Mouse (Mus musculus) hindbrain, embryonic 16.5 days (tissue): Measurements from ENCODE around the gene Gata1. TPM values are rescaled to one million over a fixed set of nuclear protein-coding genes. Genes with fewer than 3 reads are reported as not detected.
"Not testable (repeated sequence)": the region's sequence is repeated elsewhere in the genome, so short reads cannot be mapped to it uniquely, and the experiment has no call there.

Source experiments
- ATAC-seq: fragments of 200-750 bp; cut with Nextera tagmentation; 2 replicates; pipeline ENCODE4 v1.8.0; 2017; ENCODE audit warnings: moderate TSS enrichment, moderate library complexity
- H3K27ac ChIP-seq: fragments of 300-500 bp; sonication (generic); 2 replicates; pipeline ENCODE4 v1.5.1; 2014; ENCODE audit warnings: low read depth, mild to moderate bottlenecking, control low read depth, low read length, moderate library complexity
- H3K27me3 ChIP-seq: fragments of 300-500 bp; sonication (generic); replicated peaks from 2 replicates; pipeline ENCODE4 v1.6.1; 2014; ENCODE audit warnings: low read length; ENCODE audit not compliant: control insufficient read depth, insufficient read depth
- H3K36me3 ChIP-seq: fragments of 300-500 bp; sonication (generic); 2 replicates; pipeline ENCODE4 v1.6.1; 2014; ENCODE audit warnings: mild to moderate bottlenecking, low read length, moderate library complexity, mixed read lengths; ENCODE audit not compliant: control insufficient read depth, insufficient read depth
- H3K4me1 ChIP-seq: fragments of 300-500 bp; sonication (generic); 2 replicates; pipeline ENCODE4 v1.6.1; 2014; ENCODE audit warnings: low read depth, low read length; ENCODE audit not compliant: control insufficient read depth, insufficient read depth
- H3K4me2 ChIP-seq: fragments of 300-500 bp; sonication (generic); 2 replicates; pipeline ENCODE4 v1.6.1; 2014; ENCODE audit warnings: mild to moderate bottlenecking, low read length, control low read depth, moderate library complexity
- H3K4me3 ChIP-seq: fragments of 300-500 bp; sonication (generic); 2 replicates; pipeline ENCODE4 v1.5.1; 2014; ENCODE audit warnings: mild to moderate bottlenecking, low read length, control low read depth, moderate library complexity
- H3K9ac ChIP-seq: fragments of 300-500 bp; sonication (generic); 2 replicates; pipeline ENCODE4 v1.6.1; 2014; ENCODE audit warnings: low read depth, mild to moderate bottlenecking, control low read depth, low read length, moderate library complexity
- H3K9me3 ChIP-seq: fragments of 300-500 bp; sonication (generic); 2 replicates; pipeline ENCODE4 v1.6.1; 2014; ENCODE audit warnings: mild to moderate bottlenecking, low read length, moderate library complexity; ENCODE audit not compliant: control insufficient read depth
- WGBS: fragments of 180-500 bp; shearing (Covaris S2); extraction: QIAGEN DNeasy Blood & Tissue Kit; methylation state at CpG from one replicate; pipeline ENCODE4 v1.1.7; 2014; 5-methylcytosine and 5-hydroxymethylcytosine counted together
- polyA plus RNA-seq: library from polyadenylated mRNA; unstranded; fragments of >200 nt; fragmentation: Nextera tagmentation; extraction: Ambion mirVana; gene quantifications from 2 replicates; pipeline ENCODE4 v1.2.1, GENCODE M21; 2015

The Gata1 gene
- polyA plus RNA-seq: 0.08 and 0.26 TPM in 2 replicates

GRCm38 (mm10) chrX:7977892-7978291 lies at the start of gene Gata1:
TSS of gene Gata1 (minus strand) at chrX:7978071.
- Histone ChIP-seq H3K4me1 (no peaks in the 10 kb centered on the region), H3K27ac (no peak within 1 kb of the TSS), H3K27me3 (no peaks in the 10 kb centered on the region), H3K9ac (no peak within 1 kb of the TSS), H3K9me3 (no peaks in the 10 kb centered on the region), H3K36me3 (no peaks in the 10 kb centered on the region), H3K4me2 (no peak within 1 kb of the TSS), H3K4me3 (no peak within 1 kb of the TSS)
- no peak for ATAC-seq
- WGBS: 96% methylated on average over 11 of the region's 11 CpGs

GRCm38 (mm10) chrX:8026811-8027210 lies 48.9 kb upstream of the Gata1 start:
- no peak overlapping the region for H3K9ac ChIP-seq
- WGBS: 73% methylated on average over 4 of the region's 4 CpGs
- no peaks in the 10 kb centered on the region for H3K36me3 ChIP-seq
- H3K4me1 ChIP-seq: no peaks in the 10 kb centered on the region
- H3K27me3 ChIP-seq: no peaks in the 10 kb centered on the region
- H3K4me3 ChIP-seq: no peak overlapping the region
- no peak overlapping the region for H3K4me2 ChIP-seq
- no peak for ATAC-seq
- H3K9me3 ChIP-seq: no peaks in the 10 kb centered on the region
- no peak overlapping the region for H3K27ac ChIP-seq

- Histone ChIP-seq H3K9me3 (no peaks in the 10 kb centered on the region), H3K36me3 (no peaks in the 10 kb centered on the region), H3K4me1 (no peaks in the 10 kb centered on the region), H3K4me2 (no peak overlapping the region), H3K27ac (no peak overlapping the region), H3K9ac (no peak overlapping the region), H3K27me3 (no peaks in the 10 kb centered on the region), H3K4me3 (no peak overlapping the region)
- ATAC-seq: no peak
- WGBS: 70% methylated on average over 2 of the region's 2 CpGs
Measured at GRCm38 (mm10) chrX:8024795-8025194, 46.9 kb upstream of the Gata1 start.

- Histone ChIP-seq H3K9ac (no peak overlapping the region), H3K36me3 (no peaks in the 10 kb centered on the region), H3K9me3 (no peaks in the 10 kb centered on the region), H3K4me1 (no peaks in the 10 kb centered on the region), H3K4me2 (no peak overlapping the region), H3K27me3 (no peaks in the 10 kb centered on the region), H3K4me3 (no peak overlapping the region), H3K27ac (no peak overlapping the region)
- WGBS: 46% methylated on average over 2 of the region's 2 CpGs
- no peak for ATAC-seq
Measured at GRCm38 (mm10) chrX:8020111-8020778, 42.4 kb upstream of the Gata1 start.

- Histone ChIP-seq H3K4me2 (no peak within 1 kb of the TSS), H3K4me3 (no peak within 1 kb of the TSS), H3K9ac (no peak within 1 kb of the TSS), H3K4me1 (no peaks in the 10 kb centered on the region), H3K9me3 (no peaks in the 10 kb centered on the region), H3K27ac (no peak within 1 kb of the TSS), H3K27me3 (no peaks in the 10 kb centered on the region), H3K36me3 (no peaks in the 10 kb centered on the region)
- 77% methylated on average over 2 of the region's 2 CpGs for WGBS
- no peak for ATAC-seq
Measured at GRCm38 (mm10) chrX:8018286-8018685, 40.4 kb upstream of the Gata1 start, which contains the start of gene Glod5. TSS of gene Glod5 (minus strand) at chrX:8018492.

GRCm38 (mm10) chrX:8017142-8017541 lies 39.3 kb upstream of the Gata1 start:
- 16% methylated on average over 5 of the region's 5 CpGs for WGBS
- no peak overlapping the region for H3K9ac ChIP-seq
- H3K27ac ChIP-seq: no peak overlapping the region
- no peaks in the 10 kb centered on the region for H3K36me3 ChIP-seq
- H3K4me2 ChIP-seq: no peak overlapping the region
- no peak overlapping the region for H3K4me3 ChIP-seq
- no peaks in the 10 kb centered on the region for H3K9me3 ChIP-seq
- ATAC-seq: no peak
- no peaks in the 10 kb centered on the region for H3K4me1 ChIP-seq
- H3K27me3 ChIP-seq: no peaks in the 10 kb centered on the region

GRCm38 (mm10) chrX:8015675-8016074 lies 37.8 kb upstream of the Gata1 start:
- 24% methylated on average over 7 of the region's 7 CpGs for WGBS

GRCm38 (mm10) chrX:8013569-8014314 lies 35.9 kb upstream of the Gata1 start:
- Histone ChIP-seq H3K4me3 (no peak overlapping the region), H3K27me3 (no peaks in the 10 kb centered on the region), H3K27ac (no peak overlapping the region), H3K4me2 (no peak overlapping the region), H3K9me3 (no peaks in the 10 kb centered on the region), H3K9ac (no peak overlapping the region), H3K36me3 (no peaks in the 10 kb centered on the region), H3K4me1 (no peaks in the 10 kb centered on the region)
- no peak for ATAC-seq
- 21% methylated on average over 7 of the region's 8 CpGs for WGBS

More at GRCm38 (mm10) chrX:8015675-8016074, 37.8 kb upstream of the Gata1 start:
- not testable (repeated sequence) for H3K36me3 ChIP-seq, ATAC-seq, H3K9me3 ChIP-seq, H3K9ac ChIP-seq, H3K4me2 ChIP-seq, H3K27ac ChIP-seq, H3K4me3 ChIP-seq, H3K27me3 ChIP-seq, H3K4me1 ChIP-seq

GRCm38 (mm10) chrX:8013157-8013556 lies 35.3 kb upstream of the Gata1 start:
- Histone ChIP-seq H3K4me1 (no peaks in the 10 kb centered on the region), H3K9me3 (no peaks in the 10 kb centered on the region), H3K27ac (no peak overlapping the region), H3K4me2 (no peak overlapping the region), H3K27me3 (no peaks in the 10 kb centered on the region), H3K4me3 (no peak overlapping the region), H3K36me3 (no peaks in the 10 kb centered on the region), H3K9ac (no peak overlapping the region)
- 11% methylated on average over 2 of the region's 2 CpGs for WGBS
- ATAC-seq: no peak
